Mouse (Mus musculus) CH12.LX (cell line): Measurements from ENCODE around the gene Eif3l. TPM values are rescaled to one million over a fixed set of nuclear protein-coding genes. Genes with fewer than 3 reads are reported as not detected.

Source experiments
- DNase-seq: peaks from one replicate; pipeline ENCODE4 v3.0.0-alpha.2; 2013; ENCODE audit errors: extremely low read depth
- H3K27ac ChIP-seq: 2 replicates; pipeline ENCODE4 v1.5.1; 2012; ENCODE audit warnings: low read depth, mild to moderate bottlenecking, control low read depth, moderate library complexity; ENCODE audit not compliant: insufficient read depth
- H3K27me3 ChIP-seq: replicated peaks from 2 replicates; pipeline ENCODE3; 2012; ENCODE audit warnings: inconsistent platforms
- H3K36me3 ChIP-seq, 2 experiments: replicated peaks in 1 of 2; 2 replicates each; pipeline versions ENCODE3 to v1.6.1; 2012; ENCODE audit warnings: inconsistent platforms in 1 of 2, low read length in 1 of 2, mild to moderate bottlenecking in 1 of 2, mixed read lengths in 1 of 2, moderate library complexity in 1 of 2; ENCODE audit not compliant: control insufficient read depth in 1 of 2, insufficient read depth in 1 of 2
- H3K4me1 ChIP-seq, 2 experiments: 2 replicates each; pipeline ENCODE4 v1.6.1; 2012; ENCODE audit warnings: inconsistent platforms in 1 of 2, moderate library complexity in 1 of 2; ENCODE audit not compliant: insufficient read depth in 2 of 2, control insufficient read depth in 1 of 2
- H3K4me2 ChIP-seq: 2 replicates; pipeline ENCODE4 v1.6.1; 2012; ENCODE audit warnings: low read depth, mild to moderate bottlenecking, control low read depth; ENCODE audit not compliant: poor library complexity, insufficient read depth, severe bottlenecking
- H3K4me3 ChIP-seq, 3 experiments: fragments of 150-350 bp in 1 of 3; sonication (generic) in 1 of 3; replicated peaks in 1 of 3; 2 replicates each; pipeline versions ENCODE3 to v1.5.1; 2011 to 2012; ENCODE audit warnings: low read depth in 2 of 3, low read length in 2 of 3, mild to moderate bottlenecking in 2 of 3, moderate library complexity in 2 of 3, control low read depth in 1 of 3, improper control_type of control experiment in 1 of 3, inconsistent platforms in 1 of 3, mixed read lengths in 1 of 3; ENCODE audit not compliant: poor library complexity in 1 of 3
- H3K79me2 ChIP-seq: replicated peaks from 2 replicates; pipeline ENCODE4 v1.6.1; 2012; ENCODE audit warnings: mild to moderate bottlenecking, moderate library complexity; ENCODE audit not compliant: control insufficient read depth, poor library complexity, insufficient read depth, severe bottlenecking; ENCODE audit errors: extremely low read depth
- H3K9ac ChIP-seq: 2 replicates; pipeline ENCODE4 v1.6.1; 2012; ENCODE audit warnings: low read depth, mild to moderate bottlenecking, control low read depth, moderate library complexity; ENCODE audit not compliant: insufficient read depth
- H3K9me3 ChIP-seq: replicated peaks from 2 replicates; pipeline ENCODE3; 2012; ENCODE audit warnings: low read length, inconsistent platforms, mixed read lengths
- CHD1 ChIP-seq: IDR thresholded peaks from 2 replicates; pipeline ENCODE4 v1.6.1; 2012; ENCODE audit warnings: low read depth, low read length, improper control_type of control experiment, inconsistent platforms
- E2F4 ChIP-seq: IDR thresholded peaks from 2 replicates; pipeline ENCODE4 v1.6.1; 2011; ENCODE audit warnings: low read depth, low read length, improper control_type of control experiment; ENCODE audit not compliant: insufficient replicate concordance
- ELF1 ChIP-seq: IDR thresholded peaks from 2 replicates; pipeline ENCODE4 v1.6.1; 2014; ENCODE audit warnings: low read depth, mild to moderate bottlenecking, inconsistent platforms, low read length, improper control_type of control experiment
- IRF4 ChIP-seq: IDR thresholded peaks from 2 replicates; pipeline ENCODE4 v1.6.1; 2014; ENCODE audit warnings: low read depth, mild to moderate bottlenecking, inconsistent platforms, low read length, improper control_type of control experiment
- JUN ChIP-seq: IDR thresholded peaks from 2 replicates; pipeline ENCODE4 v1.6.1; 2011; ENCODE audit warnings: low read depth, mild to moderate bottlenecking, low read length, improper control_type of control experiment, moderate library complexity; ENCODE audit not compliant: insufficient read depth
- MYC ChIP-seq: IDR thresholded peaks from 2 replicates; pipeline ENCODE4 v1.6.1; 2011; ENCODE audit warnings: low read depth, mild to moderate bottlenecking, improper control_type of control experiment, low read length
- PAX5 ChIP-seq: IDR thresholded peaks from 2 replicates; pipeline ENCODE4 v1.6.1; 2012; ENCODE audit warnings: low read length, inconsistent platforms, mixed read lengths
- POLR2A ChIP-seq: IDR thresholded peaks from 2 replicates; pipeline ENCODE4 v1.6.1; 2011; ENCODE audit warnings: low read depth, mild to moderate bottlenecking, improper control_type of control experiment, low read length
- RAD21 ChIP-seq: IDR thresholded peaks from 2 replicates; pipeline ENCODE4 v1.6.1; 2011; ENCODE audit warnings: low read depth, mild to moderate bottlenecking, low read length, improper control_type of control experiment, moderate library complexity
- ZC3H11A ChIP-seq: IDR thresholded peaks from 2 replicates; pipeline ENCODE4 v1.6.1; 2012; ENCODE audit warnings: low read depth, mild to moderate bottlenecking, inconsistent platforms, low read length, improper control_type of control experiment
- dilution Hi-C: fragments of 300-500 bp; cut with MboI; formaldehyde crosslinking; loops from 2 replicates; pipeline ENCODE4 v1.14.3; 2020; ENCODE audit warnings: low sequenced_read_pairs; ENCODE audit not compliant: extremely low pct_unique_long_range_greater_than_20kb, extremely low pct_ligation_motif_present
- in situ Hi-C: fragments of 300-500 bp; cut with MboI; formaldehyde crosslinking; loops from 3 replicates; pipeline ENCODE4 v1.14.3; 2019; ENCODE audit warnings: low sequenced_read_pairs, low pct_ligation_motif_present, low pct_unique_long_range_greater_than_20kb, mixed read lengths
- polyA plus RNA-seq: library from polyadenylated mRNA; unstranded; fragments of >175 nt; gene quantifications from 2 replicates; pipeline ENCODE4 v1.2.1, GENCODE M21; 2012; ENCODE audit warnings: low read depth; ENCODE audit not compliant: insufficient read length
- total RNA-seq, 2 experiments: library from RNA; depleted of rRNA; stranded (reverse); fragments of 300-350 nt in 1 of 2; fragments of >200 nt in 1 of 2; gene quantifications; 2 replicates each; pipeline ENCODE4 v1.2.3; 2012 to 2014

The Eif3l gene
- total and polyA plus RNA-seq, 3 experiments = 303 to 379 (median 323) TPM

GRCm38 (mm10) chr15:79122546-79122945 is 47.6 kb downstream of the Eif3l start:
- H3K4me2 ChIP-seq = no peak overlapping the region
- no peak overlapping the region for H3K9ac ChIP-seq
- TF ChIP-seq PAX5 = no peak
- H3K27me3 ChIP-seq = no peaks in the 10 kb centered on the region
- no peak overlapping the region for H3K4me3 ChIP-seq
- no peak overlapping the region for H3K27ac ChIP-seq
- no peaks in the 10 kb centered on the region for H3K4me1 ChIP-seq
- H3K79me2 ChIP-seq = no peaks in the 10 kb centered on the region
- H3K9me3 ChIP-seq = peaks cover 4% of the 10 kb centered on the region
- dilution Hi-C loops (no loop called here), in situ Hi-C loops (no loop called here)
- H3K36me3 ChIP-seq = peaks cover 80 to 99% of the 10 kb centered on the region in 2 experiments
- DNase-seq = no peak

DNA sequence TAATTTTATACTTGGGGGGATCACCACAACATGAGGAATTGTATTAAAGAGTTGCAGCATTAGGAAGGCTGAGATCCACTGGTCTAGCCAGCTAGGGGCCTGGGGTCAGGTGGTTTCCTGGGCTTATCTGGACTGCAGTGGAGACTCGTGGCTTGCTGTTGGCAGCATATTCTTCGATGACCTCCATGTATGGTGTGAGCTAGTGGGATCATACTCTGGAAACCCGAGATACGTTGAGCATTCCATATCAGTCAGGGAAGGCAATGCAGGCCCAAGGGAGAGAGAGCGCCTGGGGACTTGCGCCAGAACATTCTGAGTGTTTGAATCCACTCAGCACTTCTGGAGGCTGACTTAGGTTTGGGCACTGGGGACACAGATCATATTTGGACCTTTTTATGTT is 48.8 kb downstream of the Eif3l start:
- dilution Hi-C loops = no loop called here

GRCm38 (mm10) chr15:79124331-79124875 is 49.4 kb downstream of the Eif3l start:
- Histone ChIP-seq H3K4me3 (no peak overlapping the region), H3K79me2 (no peaks in the 10 kb centered on the region), H3K27me3 (no peaks in the 10 kb centered on the region), H3K9me3 (peaks cover 11% of the 10 kb centered on the region), H3K4me2 (no peak overlapping the region), H3K36me3 (peaks cover 78 to 98% of the 10 kb centered on the region in 2 experiments), H3K9ac (no peak overlapping the region)
- DNase-seq = no peak
- dilution Hi-C loops (no loop called here), in situ Hi-C loops (no loop called here)
- TF ChIP-seq MYC = no peak
- TF ChIP-seq E2F4 = no peak
- no peak for TF ChIP-seq ELF1
- no peak for TF ChIP-seq POLR2A
- no peak for TF ChIP-seq RAD21
- TF ChIP-seq, all 38 proteins: peak for 0
- no peak overlapping the region for H3K27ac ChIP-seq
- H3K4me1 ChIP-seq = no peaks in the 10 kb centered on the region

More for the DNA sequence above, 48.8 kb downstream of the Eif3l start:
- H3K27me3 ChIP-seq = no peaks in the 10 kb centered on the region
- no peak overlapping the region for H3K27ac ChIP-seq
- no peak overlapping the region for H3K9ac ChIP-seq
- H3K9me3 ChIP-seq = peaks cover 11% of the 10 kb centered on the region
- no peak for TF ChIP-seq JUN
- no peak for TF ChIP-seq IRF4
- TF ChIP-seq PAX5 = no peak
- no peak for TF ChIP-seq CHD1
- TF ChIP-seq ZC3H11A = no peak
- H3K4me1 ChIP-seq = no peaks in the 10 kb centered on the region
- H3K36me3 ChIP-seq = peaks cover 79 to 99% of the 10 kb centered on the region in 2 experiments
- in situ Hi-C loops = no loop called here
- DNase-seq = no peak
- H3K4me3 ChIP-seq = no peak overlapping the region
- no peak overlapping the region for H3K4me2 ChIP-seq
- H3K79me2 ChIP-seq = no peaks in the 10 kb centered on the region
